Mouse (Mus musculus) layer of hippocampus, postnatal 10 days (tissue): ENCODE measurements around the gene A430005L14Rik. TPM values are rescaled to one million over a fixed set of nuclear protein-coding genes. Genes with fewer than 3 reads are reported as not detected.

ENCODE experiments used
- DNase-seq, 2 experiments: peaks; one replicate each; pipeline ENCODE4 v3.0.0; 2021; ENCODE audit warnings: low spot score in 2 of 2
- total RNA-seq, 2 experiments: library from RNA; stranded (reverse); gene quantifications; 2 replicates each; pipeline ENCODE4 v1.2.3; 2021

A430005L14Rik gene
- total RNA-seq, 2 experiments from 2014 or later, result 16.3 to 17.1 TPM

DNA sequence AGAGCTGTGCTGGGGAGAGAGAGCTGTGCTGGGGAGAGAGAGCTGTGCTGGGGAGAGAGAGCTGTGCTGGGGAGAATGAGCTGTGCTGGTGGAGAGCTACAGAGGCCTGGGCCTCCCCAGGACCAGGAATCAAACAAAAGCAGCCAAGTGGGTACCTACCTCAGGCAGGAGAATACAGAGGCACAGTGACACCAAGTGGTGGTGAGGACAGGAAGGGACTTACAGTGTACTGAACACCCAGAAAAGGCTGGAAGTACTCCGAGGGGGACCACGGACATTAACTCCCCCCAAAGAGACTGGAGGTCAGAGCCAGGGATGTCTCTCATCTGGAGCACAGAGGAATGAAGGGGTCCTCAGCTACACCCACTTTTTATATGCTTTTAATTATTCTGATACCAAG, 11.0 kb downstream of the A430005L14Rik start:
- no peak for DNase-seq

DNA sequence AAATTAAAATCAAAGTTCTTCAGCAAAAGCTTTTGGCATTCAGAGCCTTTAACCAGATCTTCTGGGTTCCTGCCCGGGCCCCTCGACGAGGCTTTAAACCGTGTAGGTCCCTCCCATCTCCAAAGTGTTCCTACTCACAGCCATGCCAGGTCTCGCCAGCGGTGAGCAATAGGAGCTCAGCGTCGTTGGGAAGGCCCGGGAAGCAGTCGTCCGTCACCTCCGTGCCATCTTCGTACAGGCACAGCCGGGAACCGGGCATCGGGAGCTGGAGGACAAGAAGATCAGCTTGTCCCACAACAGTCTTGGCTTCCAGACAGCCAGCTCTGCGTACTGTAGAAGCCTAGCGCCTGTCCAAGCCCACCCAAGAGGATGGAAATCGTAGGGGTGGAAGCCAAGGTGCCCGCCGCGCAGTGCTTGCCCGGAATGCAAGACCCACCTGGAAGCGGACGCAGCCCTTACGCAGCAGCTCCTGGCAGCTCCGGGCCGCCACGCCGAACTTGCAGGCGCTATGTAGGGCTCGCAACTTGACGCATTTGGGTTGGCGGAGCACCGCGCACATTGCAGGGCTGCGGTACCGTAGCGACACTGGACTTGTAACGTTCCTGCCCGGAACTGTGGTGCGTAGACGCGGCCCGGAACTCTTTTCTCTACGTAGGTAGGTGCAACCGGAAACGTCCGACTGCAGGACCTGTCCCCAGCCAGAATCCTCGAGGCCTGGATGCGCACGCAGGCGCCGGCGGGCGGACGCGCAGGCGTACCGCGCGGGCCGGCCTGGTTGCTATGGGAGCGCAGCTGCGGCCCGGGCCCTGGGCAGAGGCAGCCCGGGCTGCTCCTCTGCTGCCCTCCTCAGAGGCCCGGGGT, 17.6 kb downstream of the A430005L14Rik start, which contains the start of the genes Dffb and Cep104:
Dffb (minus strand) TSS at position 696 of the 861 bp plus-strand sequence.
Cep104 (plus strand) TSS at position 764 of the 861 bp plus-strand sequence.
- peak; percentile 95 to 97 for DNase-seq

- no peak for DNase-seq
Measured at GRCm38 (mm10) chr4:153975292-153975662, 18.2 kb downstream of the A430005L14Rik start.

DNA sequence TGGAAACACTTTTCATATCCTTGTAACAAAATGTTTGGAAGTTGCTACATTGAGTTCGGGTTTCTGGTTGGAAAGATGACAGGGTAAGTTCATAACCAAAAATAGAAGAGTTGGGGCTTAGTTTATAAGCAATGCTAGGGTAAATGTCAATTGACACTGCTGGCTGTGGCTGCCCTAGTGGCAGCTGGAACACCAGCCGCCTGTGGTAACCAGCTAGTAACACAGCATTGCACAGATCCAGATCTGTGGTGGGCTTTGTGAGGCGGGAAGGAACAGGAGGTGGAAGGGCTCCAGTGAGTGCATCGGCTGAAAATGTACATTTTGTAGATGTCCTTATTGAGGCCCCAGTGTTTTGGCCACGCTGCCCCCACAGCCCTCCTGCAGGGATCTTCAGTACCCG, 18.7 kb downstream of the A430005L14Rik start:
- DNase-seq, result no peak

DNA sequence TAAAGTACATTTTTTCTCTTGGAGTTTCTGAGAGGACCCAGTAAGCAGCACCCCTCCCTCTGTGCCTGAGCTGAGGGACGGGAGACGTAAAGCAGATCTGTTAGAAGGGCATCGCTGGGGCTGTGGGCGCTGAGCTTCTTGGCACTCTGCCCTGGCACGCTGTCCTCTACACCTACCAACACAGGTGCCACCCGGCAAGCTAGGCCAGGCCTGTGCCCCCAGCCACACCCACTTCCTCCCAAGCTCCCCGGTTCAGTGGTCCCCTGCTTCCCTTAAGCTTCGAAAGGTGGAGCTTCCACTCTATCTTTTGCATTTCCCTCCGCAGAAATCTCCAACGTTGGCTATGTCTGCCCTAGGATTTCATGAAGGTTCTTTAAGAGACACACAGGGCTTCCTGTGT, 22.2 kb downstream of the A430005L14Rik start:
- DNase-seq, result no peak

- no peak for DNase-seq
Measured at GRCm38 (mm10) chr4:153980470-153980869, 23.4 kb downstream of the A430005L14Rik start.

- DNase-seq, result no peak
Measured at GRCm38 (mm10) chr4:153992715-153993114, 35.7 kb downstream of the A430005L14Rik start.

- no peak for DNase-seq
Measured at GRCm38 (mm10) chr4:153993505-153993904, 36.5 kb downstream of the A430005L14Rik start.

DNA sequence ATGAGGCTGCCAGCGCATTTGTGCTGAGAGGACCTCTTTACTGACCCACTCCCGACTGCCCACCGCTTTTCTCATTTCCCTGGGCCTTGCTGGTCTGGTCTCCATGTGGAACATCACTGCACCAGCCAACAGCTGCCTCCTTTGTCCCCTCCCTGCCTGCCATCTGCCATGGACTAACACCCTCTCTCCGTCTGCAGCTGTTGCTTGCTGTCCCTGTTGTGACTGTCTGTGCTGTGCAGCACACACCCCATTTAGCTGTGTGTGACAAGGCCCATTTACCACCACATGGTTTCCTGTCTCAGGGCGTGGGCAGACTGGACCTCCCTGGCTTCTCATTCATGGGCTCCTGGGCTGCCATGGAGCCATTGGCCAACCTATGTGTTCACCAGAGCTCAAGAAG, 48.5 kb downstream of the A430005L14Rik start:
- no peak for DNase-seq

DNA sequence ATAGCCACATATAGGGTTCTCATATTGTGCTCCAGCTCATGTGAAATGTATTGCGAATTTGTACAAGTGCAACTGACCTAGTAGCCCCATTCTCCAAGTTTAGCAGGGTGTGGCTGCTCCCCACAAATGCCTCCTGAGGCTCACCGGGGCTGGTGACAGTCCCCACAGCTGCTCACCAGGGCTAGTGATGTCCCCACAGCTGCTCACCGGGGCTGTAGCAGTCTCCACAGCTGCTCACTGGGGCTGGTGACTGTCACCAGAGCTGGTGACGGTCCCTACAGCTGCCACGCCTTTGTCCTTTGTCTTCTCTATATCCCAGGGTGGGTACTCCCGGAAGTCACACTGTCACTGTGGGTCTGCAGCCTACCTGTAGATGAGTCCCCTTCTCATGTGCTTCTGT, 49.2 kb downstream of the A430005L14Rik start:
- DNase-seq, result no peak

DNA sequence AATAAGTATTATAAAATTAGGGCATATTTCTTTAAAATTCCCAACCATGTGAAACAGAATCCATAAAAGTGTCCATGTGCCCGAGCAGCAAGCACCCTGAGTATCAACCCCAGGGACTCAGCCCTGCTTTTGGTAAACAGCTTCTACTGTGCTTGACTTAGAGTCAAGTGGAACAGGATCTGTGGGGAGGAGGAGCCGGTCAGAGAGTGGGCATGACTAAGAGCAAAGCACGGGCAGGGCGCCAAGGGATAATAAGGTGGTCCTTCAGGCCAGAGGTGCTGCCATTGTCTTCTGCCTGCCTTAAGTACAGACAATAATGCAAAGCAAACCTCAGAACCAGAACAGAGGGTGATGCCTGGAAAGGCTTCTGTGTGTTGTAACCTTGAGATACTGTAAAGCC, 50.7 kb downstream of the A430005L14Rik start:
- no peak for DNase-seq

- no peak for DNase-seq
Measured at GRCm38 (mm10) chr4:154010907-154011645, 54.0 kb downstream of the A430005L14Rik start.

Other genes starting within 250 kb of the A430005L14Rik start
- 10 to 100 TPM; 12.0 to 14.6 TPM for gene Dffb, start 17.9 kb downstream of the A430005L14Rik start, total RNA-seq
- 10 to 100 TPM; 26.9 to 27.6 TPM for gene Cep104, start 18.0 kb downstream of the A430005L14Rik start, total RNA-seq
- gene Lrrc47, start 54.5 kb downstream of the A430005L14Rik start, total RNA-seq, result 10 to 100 TPM; 57.3 to 64.8 TPM
- 1 to 10 TPM; 3.4 to 5.8 TPM for gene Smim1, start 69.0 kb downstream of the A430005L14Rik start, total RNA-seq
- gene Ccdc27, start 85.4 kb downstream of the A430005L14Rik start, total RNA-seq, result 1 to 10 TPM; 1.4 to 2.3 TPM
- 1 to 10 TPM; 4.7 to 5.2 TPM for gene Trp73, start 183.0 kb downstream of the A430005L14Rik start, total RNA-seq
- gene Wrap73, start 185.1 kb downstream of the A430005L14Rik start, total RNA-seq, result 10 to 100 TPM; 27.3 to 33.0 TPM
- 100 to 1,000 TPM; 135 to 141 TPM for gene Tprgl, start 203.4 kb downstream of the A430005L14Rik start, total RNA-seq
- gene Megf6, start 213.5 kb downstream of the A430005L14Rik start, total RNA-seq, result 10 to 100 TPM; 11.4 to 11.6 TPM